ENCODE assay signal across 18 mouse cellular contexts in genomic region chr17:32092241-32092619, GRCm38 (mm10). TPM values are rescaled to one million over a fixed set of nuclear protein-coding genes. Genes with fewer than 3 reads are reported as not detected.
DNase-seq lines count a peak whose midpoint lies in the region; ATAC-seq and TF ChIP-seq lines count a peak whose summit lies in the region.
"Had no signal": no experiment of that assay in that cellular context is flagged by ENCODE, and none has a peak within 500 bp of the region (broad histone marks: within the 10 kb centered on the region; RNA-seq: fewer than 3 reads in every experiment).

No protein-coding gene starts in this region.

- H3K27ac ChIP-seq in intestine, embryonic 15.5 days: no peak overlapping the region
- no peak overlapping the region for H3K27ac ChIP-seq in intestine, postnatal 0 days (ENCODE audit: low read depth, low read length)
- peak overlapping the region; percentile 100 for H3K27ac ChIP-seq in liver, embryonic 13.5 days
- H3K27ac ChIP-seq: forebrain, embryonic 13.5 days had no signal

- H3K4me3 ChIP-seq in intestine, embryonic 15.5 days (replicated peaks): no peak overlapping the region
- no peak overlapping the region for H3K4me3 ChIP-seq in intestine, postnatal 0 days (ENCODE audit: low read depth, low read length)
- peak overlapping the region; percentile 52 for H3K4me3 ChIP-seq in liver, embryonic 13.5 days (replicated peaks)
- H3K4me3 ChIP-seq: left cerebral cortex, adult 2 months had no signal

- no peaks in the 10 kb centered on the region for H3K36me3 ChIP-seq in intestine, embryonic 15.5 days
- no peaks in the 10 kb centered on the region for H3K36me3 ChIP-seq in intestine, postnatal 0 days (ENCODE audit: control insufficient read depth, insufficient read depth)
- no peaks in the 10 kb centered on the region for H3K36me3 ChIP-seq in liver, embryonic 13.5 days
- H3K36me3 ChIP-seq: embryonic facial prominence, embryonic 13.5 days; limb, embryonic 15.5 days had no signal

- H3K9me3 ChIP-seq in intestine, embryonic 15.5 days: no peaks in the 10 kb centered on the region
- H3K9me3 ChIP-seq in intestine, postnatal 0 days (ENCODE audit: control insufficient read depth): no peaks in the 10 kb centered on the region
- peaks cover 10% of the 10 kb centered on the region; the same call in 1 of the 2 replicates for H3K9me3 ChIP-seq in liver, embryonic 13.5 days (replicated peaks)
- H3K9me3 ChIP-seq: embryonic facial prominence, embryonic 13.5 days; forebrain, embryonic 13.5 days; limb, embryonic 15.5 days had no signal

- H3K9ac ChIP-seq in intestine, embryonic 15.5 days: no peak overlapping the region
- H3K9ac ChIP-seq in intestine, postnatal 0 days (ENCODE audit: low read depth, low read length): no peak overlapping the region
- H3K9ac ChIP-seq in liver, embryonic 13.5 days: peak overlapping the region; percentile 82
- H3K9ac ChIP-seq: limb, embryonic 15.5 days had no signal

- peaks cover 7% of the 10 kb centered on the region; the same call in 1 of the 2 replicates for H3K4me1 ChIP-seq in intestine, embryonic 15.5 days (replicated peaks)
- no peaks in the 10 kb centered on the region for H3K4me1 ChIP-seq in intestine, postnatal 0 days (replicated peaks; ENCODE audit: control insufficient read depth, insufficient read depth, low read length)
- peaks cover 58% of the 10 kb centered on the region for H3K4me1 ChIP-seq in liver, embryonic 13.5 days (replicated peaks)

- no peak overlapping the region for H3K4me2 ChIP-seq in intestine, embryonic 15.5 days (replicated peaks)
- no peak overlapping the region for H3K4me2 ChIP-seq in intestine, postnatal 0 days (replicated peaks; ENCODE audit: low read depth)
- peak overlapping the region; percentile 81 for H3K4me2 ChIP-seq in liver, embryonic 13.5 days

- peak; percentile 10 for DNase-seq in CD4-positive helper T cell, adult 2 months (ENCODE audit: low read depth, low spot score)
- DNase-seq in c-Kit-positive CD71-positive TER-119-positive erythroid progenitor cells, embryonic 14.5 days (ENCODE audit: low spot score): peak; percentile 75
- DNase-seq in liver, embryonic 13.5 days: peak; percentile 64
- no peak for DNase-seq in adrenal gland, postnatal 36 days
- DNase-seq in frontal cortex, postnatal 25 days (ENCODE audit: low spot score in 2 of 2): no peak
- no peak for DNase-seq in left cerebral cortex, adult 9 months (ENCODE audit: low spot score in 2 of 2)
- DNase-seq: adrenal gland, postnatal 25 days; cerebellum, postnatal 14 days; midbrain, embryonic 14.5 days; right cerebral cortex, postnatal 25 days; thymus, adult 18-20 months had no signal

- peak; percentile 50; the same call in 1 of the 2 replicates for ATAC-seq in intestine, embryonic 15.5 days
- ATAC-seq in intestine, postnatal 0 days: no peak
- peak; percentile 83 for ATAC-seq in liver, embryonic 13.5 days (ENCODE audit: low read depth)

- H3K27me3 ChIP-seq in intestine, embryonic 15.5 days (replicated peaks): no peaks in the 10 kb centered on the region
- no peaks in the 10 kb centered on the region for H3K27me3 ChIP-seq in intestine, postnatal 0 days (replicated peaks; ENCODE audit: control insufficient read depth, insufficient read depth, low read length)
- no peaks in the 10 kb centered on the region for H3K27me3 ChIP-seq in liver, embryonic 13.5 days
- H3K27me3 ChIP-seq: embryonic facial prominence, embryonic 13.5 days; forebrain, embryonic 13.5 days; limb, embryonic 15.5 days had no signal

- WGBS in intestine, embryonic 15.5 days: 88% methylated on average over 1 of the region's 1 CpGs
- 86% methylated on average over 1 of the region's 1 CpGs for WGBS in intestine, postnatal 0 days
- WGBS in liver, embryonic 13.5 days (ENCODE audit: insufficient replicate concordance): 59% methylated on average over 1 of the region's 1 CpGs

- TF ChIP-seq CTCF in intestine, postnatal 0 days (IDR thresholded peaks at IDR 0.05; ENCODE audit: low read depth): no peak

RNA-seq across cellular contexts. Expression of gene Hsf2bp, which starts 56.1 kb away (rescaled TPM):
- polyA plus RNA-seq in intestine, embryonic 15.5 days (2015; fragmentation: Nextera tagmentation; extraction: Ambion mirVana): 0.29 and 0.33 TPM in 2 replicates
- polyA plus RNA-seq in intestine, postnatal 0 days (2015; fragmentation: Nextera tagmentation; extraction: Ambion mirVana): 4.1 and 5.3 TPM in 2 replicates
- polyA plus RNA-seq in liver, embryonic 13.5 days (2015; fragmentation: Nextera tagmentation; extraction: Ambion mirVana): 0.15 and 0.25 TPM in 2 replicates
- total RNA-seq in adrenal gland, postnatal 36 days (2021): 1 to 10 TPM in 1 of 2 experiments, under 1 TPM in 1; 0.46 to 1.3 TPM
- total RNA-seq: granulocyte monocyte progenitor cell, adult 5-6 weeks had no signal

RNA-seq across cellular contexts. Expression of gene Rrp1b, which starts 56.3 kb away (rescaled TPM):
- polyA plus RNA-seq in intestine, embryonic 15.5 days (2015; fragmentation: Nextera tagmentation; extraction: Ambion mirVana): 52.7 and 56.6 TPM in 2 replicates
- 11.6 and 14.5 TPM in 2 replicates for polyA plus RNA-seq in intestine, postnatal 0 days (2015; fragmentation: Nextera tagmentation; extraction: Ambion mirVana)
- 43.9 and 44.1 TPM in 2 replicates for polyA plus RNA-seq in liver, embryonic 13.5 days (2015; fragmentation: Nextera tagmentation; extraction: Ambion mirVana)
- 10 to 100 TPM; 21.7 to 30.4 TPM for total RNA-seq in adrenal gland, postnatal 36 days (2021)

Comparison
In these comparisons a context has a peak if more than half of its experiments do, and no peak if none do; other contexts are left out.
1. DNase-seq: peak in CD4-positive helper T cell, adult 2 months (single experiment), c-Kit-positive CD71-positive TER-119-positive erythroid progenitor cells, embryonic 14.5 days (single experiment) and liver, embryonic 13.5 days (single experiment); none in adrenal gland, postnatal 36 days (0 of 2), frontal cortex, postnatal 25 days (0 of 2) and left cerebral cortex, adult 9 months (0 of 2).